Mouse (Mus musculus) kidney, postnatal 4 days (tissue): ENCODE results near the gene Stx7.
"Not testable (repeated sequence)": the region's sequence is repeated elsewhere in the genome, so short reads cannot be mapped to it uniquely, and the experiment has no call there.

Source experiments
- DNase-seq, 2 experiments: peaks; one replicate each; pipeline ENCODE4 v3.0.0; 2021; ENCODE audit warnings: mixed read lengths in 2 of 2

Gene Stx7

GRCm38 (mm10) chr10:24149135-24149781 is at the start of gene Stx7:
Gene Stx7, plus strand, starts transcription at chr10:24149302.
- DNase-seq: peak; percentile 94 to 96

GRCm38 (mm10) chr10:24101812-24102211 is 47.3 kb upstream of the Stx7 start, which contains the start of gene Taar8c:
Gene Taar8c, minus strand, starts transcription at chr10:24101912.
- not testable (repeated sequence) for DNase-seq

DNA sequence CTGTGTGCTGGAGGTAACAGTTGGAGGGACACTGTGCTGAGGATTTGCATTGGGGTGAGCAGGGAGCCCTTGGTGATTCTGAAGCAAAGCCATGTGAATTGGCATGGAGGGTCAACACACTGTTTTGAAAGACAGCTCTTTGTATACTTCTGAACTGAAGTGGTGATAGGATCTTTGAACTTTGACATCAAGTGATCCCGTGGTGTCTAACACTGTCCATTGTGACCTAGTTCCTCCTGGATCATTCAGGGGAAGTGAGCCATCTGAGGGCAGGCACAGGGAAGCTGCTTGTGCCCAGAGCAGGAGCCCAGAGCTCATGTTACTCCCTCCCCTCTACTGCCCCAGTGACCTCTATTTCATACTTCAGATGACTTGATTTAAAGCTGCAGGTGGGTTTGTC is 45.8 kb upstream of the Stx7 start:
- not testable (repeated sequence) for DNase-seq

GRCm38 (mm10) chr10:24107747-24108146 is 41.4 kb upstream of the Stx7 start:
- no peak for DNase-seq

DNA sequence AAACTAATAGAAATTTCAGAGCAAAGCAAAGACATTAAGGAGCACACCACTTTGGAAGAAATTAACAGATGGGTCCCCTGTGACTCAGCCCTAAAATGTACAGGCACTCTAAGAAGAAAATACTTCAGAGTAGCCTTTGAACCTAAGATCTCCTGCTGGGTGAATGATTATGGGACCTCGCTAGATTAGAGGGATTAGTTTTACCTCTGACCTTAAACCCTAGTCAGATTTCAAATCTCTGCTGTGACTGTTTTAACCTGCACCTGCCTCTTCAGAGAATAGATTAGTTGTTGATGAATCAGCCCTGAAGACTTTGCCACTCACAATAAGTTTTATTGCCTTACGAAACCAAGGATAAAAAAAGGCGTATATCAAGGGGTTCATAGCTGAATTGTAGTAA is 40.9 kb upstream of the Stx7 start:
- no peak for DNase-seq

DNA sequence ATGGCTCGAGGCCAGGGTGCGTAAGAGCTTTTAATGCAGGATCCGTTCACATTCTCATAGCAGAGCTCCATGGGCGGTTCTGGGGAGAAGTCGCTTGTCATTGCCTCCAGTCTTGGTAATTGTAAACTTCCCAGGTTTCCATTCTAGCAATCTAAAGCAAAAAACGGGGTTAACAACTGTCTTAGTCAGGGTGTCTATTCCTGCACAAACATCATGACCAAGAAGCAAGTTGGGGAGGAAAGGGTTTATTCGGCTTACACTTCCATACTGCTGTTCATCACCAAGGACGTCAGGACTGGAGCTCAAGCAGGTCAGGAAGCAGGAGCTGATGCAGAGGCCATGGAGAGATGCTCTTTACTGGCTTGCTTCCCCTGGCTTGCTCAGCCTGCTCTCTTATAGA is 39.7 kb upstream of the Stx7 start, which contains the start of gene Taar9:
TSS of gene Taar9 (minus strand) at position 101 of the 400 bp plus-strand sequence.
- DNase-seq: not testable (repeated sequence)

DNA sequence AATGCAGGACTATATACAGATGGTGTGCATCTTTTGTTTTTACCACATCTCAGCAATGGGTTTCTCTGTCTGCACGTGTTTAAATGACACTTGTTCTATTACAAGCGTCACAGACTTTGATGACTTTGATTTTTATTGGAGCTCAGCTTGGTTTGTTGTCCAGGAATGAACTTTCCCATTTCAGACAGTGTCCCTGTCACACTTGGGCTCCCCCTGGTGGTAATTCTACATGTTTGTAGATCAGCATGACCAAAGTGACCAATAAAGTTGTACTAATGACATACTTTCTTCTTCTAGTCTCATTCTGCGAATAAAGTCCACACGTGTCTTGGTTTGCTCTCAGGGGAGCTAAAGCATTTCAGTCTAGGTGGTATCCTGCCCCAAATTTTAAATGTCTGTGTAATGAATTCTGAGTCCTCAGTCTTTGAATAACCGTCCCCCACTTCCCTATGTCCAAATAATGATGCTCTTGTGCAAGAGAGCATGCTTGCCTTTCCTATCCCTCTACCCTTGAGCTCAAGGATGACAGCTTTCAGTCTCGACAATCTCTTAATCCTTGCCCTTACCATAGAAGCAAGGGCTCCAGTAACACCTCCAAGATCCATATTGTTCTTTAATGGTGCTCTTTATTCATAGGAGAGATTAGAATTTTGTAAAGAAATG is 37.9 kb upstream of the Stx7 start:
- DNase-seq: peak; percentile 55 to 62

- peak; percentile 52 to 71 for DNase-seq
These were observed 17.4 kb upstream of the Stx7 start for GRCm38 (mm10) chr10:24131451-24132262.

DNA sequence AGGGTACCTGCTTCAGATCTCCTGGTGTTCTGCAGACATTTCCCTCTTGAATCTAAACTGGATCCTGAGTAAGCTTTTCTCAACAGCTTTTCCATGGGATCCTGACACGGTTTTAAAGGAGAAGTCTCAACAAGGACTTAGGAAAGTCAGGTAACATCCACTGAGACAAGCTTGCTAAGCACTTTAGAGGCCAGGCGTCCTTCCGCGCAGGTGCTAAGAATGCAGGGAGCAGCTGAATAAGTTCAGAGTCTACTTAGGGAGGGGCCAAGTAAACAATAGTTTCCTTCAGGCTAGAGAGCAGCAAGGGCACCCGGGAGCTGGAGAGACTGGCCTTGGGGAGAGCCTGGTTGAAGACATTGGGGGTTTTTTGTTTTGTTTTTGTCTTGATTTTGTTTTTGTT is 16.8 kb upstream of the Stx7 start:
- peak; percentile 37 to 66 for DNase-seq

DNA sequence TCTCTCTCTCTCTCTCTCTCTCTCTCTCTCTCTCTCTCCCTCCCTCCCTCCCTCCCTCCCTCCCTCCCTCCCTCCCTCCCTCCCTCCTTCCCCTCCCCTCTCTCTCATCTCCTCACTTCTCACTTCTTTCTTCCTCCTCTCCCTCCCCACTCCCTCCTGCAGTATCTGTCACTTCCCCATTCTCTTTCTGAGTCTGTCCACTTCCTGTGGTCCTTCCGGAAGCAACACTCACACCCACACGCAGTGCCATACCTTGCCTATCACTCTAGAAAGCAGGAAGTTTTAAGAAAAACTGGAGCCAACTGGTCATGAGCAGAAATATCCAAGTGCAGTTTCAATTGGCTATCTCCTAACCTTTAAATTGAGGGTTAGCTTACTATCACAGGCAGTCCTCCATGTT is 16.0 kb upstream of the Stx7 start:
- no peak for DNase-seq

DNA sequence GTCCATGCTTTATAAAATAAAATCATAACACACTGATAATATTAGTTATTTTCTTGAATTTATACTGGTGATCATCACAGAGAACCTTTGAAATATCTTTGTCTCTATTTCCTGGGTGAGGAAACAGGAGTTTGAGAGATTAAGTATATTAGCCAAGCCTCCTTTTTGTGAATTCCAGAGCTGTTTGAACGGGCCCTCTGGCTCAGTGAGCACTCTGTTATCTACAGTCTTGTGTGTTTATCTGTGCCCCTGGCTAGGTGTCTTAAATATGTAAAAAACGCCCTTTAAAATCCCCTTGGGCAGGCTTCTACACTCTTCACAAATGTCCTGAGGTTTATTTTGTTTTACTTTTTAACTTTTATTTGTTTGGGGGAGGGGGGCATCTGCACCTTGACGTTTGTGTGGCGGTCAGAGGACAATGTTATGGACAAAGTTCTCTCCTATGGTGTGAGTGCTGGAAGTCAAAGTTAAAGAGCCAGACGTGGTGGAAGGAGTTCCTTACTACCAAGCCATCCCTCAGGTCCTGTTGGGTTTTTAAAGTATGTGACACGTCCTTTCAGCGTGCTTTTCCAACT is 14.9 kb upstream of the Stx7 start:
- DNase-seq: no peak

GRCm38 (mm10) chr10:24138623-24139261 is 10.4 kb upstream of the Stx7 start:
- DNase-seq: peak in 1 of 2 experiments; percentile 21

DNA sequence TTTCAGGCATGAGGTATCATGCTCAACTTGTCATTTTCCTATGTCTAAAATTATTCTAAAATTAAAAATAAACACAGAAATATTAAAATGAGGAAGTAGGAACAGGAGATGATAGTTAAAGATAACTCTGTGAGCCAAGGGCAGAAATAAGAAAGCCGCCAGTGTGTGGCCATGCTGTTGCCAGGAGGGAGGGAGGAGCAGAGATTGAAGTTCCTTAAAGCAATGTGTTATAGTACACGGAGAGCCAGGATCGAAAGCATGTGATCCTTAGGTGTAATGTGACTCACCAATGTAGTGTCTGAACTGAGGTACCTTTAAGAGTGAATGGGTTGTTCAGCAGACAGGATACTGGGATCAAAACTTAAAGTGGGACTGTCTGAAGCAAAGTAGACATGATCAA is 6.4 kb upstream of the Stx7 start:
- no peak for DNase-seq

DNA sequence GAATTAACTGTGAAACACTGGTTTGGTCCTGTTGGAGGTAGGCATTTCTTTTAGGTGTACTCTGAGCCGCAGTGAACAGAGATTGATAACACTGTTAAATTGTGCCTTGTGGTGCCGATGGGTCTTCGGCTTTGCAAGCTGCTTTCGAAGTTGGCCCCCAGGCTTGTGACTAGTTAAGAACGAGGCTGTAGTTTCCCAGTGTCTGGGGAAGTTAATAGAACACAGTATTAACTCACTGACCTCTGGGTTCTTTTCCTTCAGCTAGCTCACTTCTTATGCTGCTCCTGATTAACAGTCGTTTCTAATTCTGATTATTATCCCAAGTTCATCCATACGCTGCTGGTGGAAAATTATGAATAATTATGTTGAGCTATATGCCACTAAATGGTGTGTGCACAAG is 984 bp downstream of the Stx7 start:
- peak; percentile 39 to 58 for DNase-seq

GRCm38 (mm10) chr10:24158470-24159254 is 9.6 kb downstream of the Stx7 start:
- no peak for DNase-seq

DNA sequence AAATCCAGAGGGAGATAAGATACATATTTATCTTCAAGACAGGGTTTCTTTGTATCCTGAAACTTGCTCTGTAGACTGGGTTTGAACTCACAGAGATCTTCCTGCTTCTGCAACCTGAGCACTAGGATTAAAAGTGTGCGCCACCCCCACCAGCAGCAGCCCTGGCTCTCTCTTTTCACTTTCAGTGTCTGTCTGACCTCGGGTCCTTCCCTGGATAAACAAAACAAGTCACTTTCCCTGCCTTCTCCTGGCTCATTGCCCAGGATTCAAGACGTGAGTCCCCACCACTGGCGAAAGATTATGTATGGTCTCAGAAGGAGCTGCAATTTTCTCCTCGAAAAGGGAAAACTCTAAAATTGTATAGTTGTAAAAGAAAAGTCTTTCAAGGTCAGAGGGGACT is 10.5 kb downstream of the Stx7 start:
- peak in 1 of 2 experiments; percentile 37 for DNase-seq

- DNase-seq: no peak
These were observed 11.2 kb downstream of the Stx7 start for GRCm38 (mm10) chr10:24160349-24160748.

GRCm38 (mm10) chr10:24164137-24164908 is 15.2 kb downstream of the Stx7 start:
- peak; percentile 43 to 62 for DNase-seq

- DNase-seq: peak in 1 of 2 experiments; percentile 22
These were observed 15.8 kb downstream of the Stx7 start for GRCm38 (mm10) chr10:24164909-24165304.

DNA sequence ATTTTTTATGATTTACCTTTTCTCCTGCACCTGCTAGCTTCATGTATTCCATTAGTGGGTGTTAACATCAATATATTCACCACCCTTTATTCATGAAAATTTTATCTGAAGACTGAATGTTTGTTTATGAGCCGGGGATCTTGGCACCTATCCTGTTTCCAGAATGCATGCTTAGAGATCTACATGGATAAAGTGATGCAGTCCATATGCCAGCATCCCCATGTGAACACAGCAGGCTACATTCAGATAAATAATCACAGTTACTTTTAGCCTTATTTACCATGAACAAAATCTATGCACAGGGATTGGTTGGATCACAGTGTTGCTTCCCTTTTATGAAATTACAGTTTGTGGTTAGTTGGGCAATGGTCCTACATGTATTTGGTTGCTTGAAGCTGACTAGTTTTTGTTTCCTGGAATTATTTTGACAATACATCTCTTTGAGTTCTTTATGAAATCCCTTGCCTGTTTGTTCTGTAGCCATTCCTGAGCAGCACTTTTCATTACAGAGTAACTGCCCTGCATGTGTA is 16.5 kb downstream of the Stx7 start:
- DNase-seq: no peak
